Mouse (Mus musculus) ZHBTc4 (cell line): Measurements from ENCODE around the gene Gtf2e1.

Experiments used
- DNase-seq: peaks from one replicate; pipeline ENCODE4 v3.0.0-alpha.2; 2011; ENCODE audit warnings: low read depth, low spot score

Gtf2e1 gene

DNA sequence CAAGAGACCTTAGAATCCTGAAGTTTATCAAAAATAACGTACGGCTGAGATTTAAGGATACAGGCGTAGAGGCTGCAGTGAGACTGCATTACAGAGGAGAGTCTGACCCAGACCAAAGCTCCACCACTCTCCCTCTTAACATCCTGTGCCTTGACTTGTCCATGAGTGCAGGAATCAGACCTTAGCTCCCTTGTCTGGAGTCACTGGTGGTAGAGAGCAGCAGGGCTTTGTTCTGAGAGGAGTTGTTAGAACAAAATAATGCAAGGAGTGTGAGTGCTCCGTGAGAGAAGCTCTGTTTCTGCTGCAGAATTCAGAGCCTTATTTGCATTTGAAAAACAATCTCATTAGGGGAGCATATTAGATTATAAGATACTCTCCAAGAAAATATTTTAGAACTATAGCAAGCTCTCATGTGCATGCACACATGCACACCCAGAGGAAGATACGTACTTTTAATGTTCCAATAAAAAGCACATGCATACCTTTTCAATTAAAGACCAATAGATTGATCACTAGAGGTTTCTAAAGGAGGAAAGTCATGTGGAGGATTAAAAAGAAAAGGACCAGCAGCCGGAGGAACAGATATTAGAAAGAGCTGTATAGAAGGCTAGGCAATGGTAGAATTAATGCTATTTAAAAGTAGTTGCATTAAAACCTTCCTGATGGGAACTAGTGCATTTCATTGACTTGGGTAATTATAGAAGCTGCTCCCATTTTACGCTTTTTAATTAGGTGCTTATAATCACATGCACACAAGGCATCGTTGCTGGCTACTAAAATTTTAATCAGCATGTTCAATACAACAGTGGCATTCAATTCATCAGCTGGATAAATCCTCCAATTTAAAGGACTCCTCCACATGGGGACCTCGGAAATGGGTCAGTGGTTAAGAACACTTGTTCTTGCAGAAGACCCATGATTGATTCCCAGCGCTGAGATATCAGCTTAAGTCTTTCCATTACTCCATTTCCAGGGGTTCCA, 61.0 kb downstream of the Gtf2e1 start:
- no peak for DNase-seq

GRCm38 (mm10) chr16:37472620-37473312, 66.8 kb downstream of the Gtf2e1 start:
- peak; percentile 24 for DNase-seq

DNA sequence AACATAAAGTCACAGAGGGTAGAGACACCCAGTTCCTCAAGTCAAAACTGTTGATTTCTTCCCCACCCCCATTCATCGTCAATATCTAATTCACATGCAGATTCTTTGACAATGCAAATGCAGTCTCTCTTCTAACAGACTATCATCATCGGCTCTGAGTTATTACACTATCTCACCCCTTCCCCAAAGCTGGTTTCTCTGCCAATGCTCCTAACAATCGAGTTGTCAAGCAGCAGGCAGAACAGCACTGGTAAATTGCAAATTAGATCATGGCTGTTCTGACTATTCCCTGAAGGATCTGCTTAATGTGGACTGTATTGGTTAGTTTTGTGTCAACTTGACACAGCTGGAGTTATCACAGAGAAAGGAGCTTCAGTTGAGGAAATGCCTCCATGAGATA, 70.0 kb downstream of the Gtf2e1 start:
- no peak for DNase-seq

- no peak for DNase-seq
Observed at GRCm38 (mm10) chr16:37463981-37464380, 75.6 kb downstream of the Gtf2e1 start.

- DNase-seq: no peak
Observed at GRCm38 (mm10) chr16:37462886-37463285, 76.7 kb downstream of the Gtf2e1 start.

GRCm38 (mm10) chr16:37461601-37462000, 78.0 kb downstream of the Gtf2e1 start:
- no peak for DNase-seq
